Mouse (Mus musculus) heart, adult 10 weeks (tissue): ENCODE measurements around the gene Sidt2. TPM values are rescaled to one million over a fixed set of nuclear protein-coding genes. Genes with fewer than 3 reads are reported as not detected.

Experiments used
- polyA plus RNA-seq: library from polyadenylated mRNA; stranded (reverse); fragments of 350-450 nt; fragmentation: Illumina TruSeq; extraction: RNeasy Lipid Tissue Mini Kit (QIAGEN cat#74804); gene quantifications from one replicate; pipeline ENCODE4 v1.2.3, GENCODE M21; 2014; ENCODE audit warnings: low read depth, low replicate concordance

Sidt2 gene
- 65.0 TPM for polyA plus RNA-seq

DNA sequence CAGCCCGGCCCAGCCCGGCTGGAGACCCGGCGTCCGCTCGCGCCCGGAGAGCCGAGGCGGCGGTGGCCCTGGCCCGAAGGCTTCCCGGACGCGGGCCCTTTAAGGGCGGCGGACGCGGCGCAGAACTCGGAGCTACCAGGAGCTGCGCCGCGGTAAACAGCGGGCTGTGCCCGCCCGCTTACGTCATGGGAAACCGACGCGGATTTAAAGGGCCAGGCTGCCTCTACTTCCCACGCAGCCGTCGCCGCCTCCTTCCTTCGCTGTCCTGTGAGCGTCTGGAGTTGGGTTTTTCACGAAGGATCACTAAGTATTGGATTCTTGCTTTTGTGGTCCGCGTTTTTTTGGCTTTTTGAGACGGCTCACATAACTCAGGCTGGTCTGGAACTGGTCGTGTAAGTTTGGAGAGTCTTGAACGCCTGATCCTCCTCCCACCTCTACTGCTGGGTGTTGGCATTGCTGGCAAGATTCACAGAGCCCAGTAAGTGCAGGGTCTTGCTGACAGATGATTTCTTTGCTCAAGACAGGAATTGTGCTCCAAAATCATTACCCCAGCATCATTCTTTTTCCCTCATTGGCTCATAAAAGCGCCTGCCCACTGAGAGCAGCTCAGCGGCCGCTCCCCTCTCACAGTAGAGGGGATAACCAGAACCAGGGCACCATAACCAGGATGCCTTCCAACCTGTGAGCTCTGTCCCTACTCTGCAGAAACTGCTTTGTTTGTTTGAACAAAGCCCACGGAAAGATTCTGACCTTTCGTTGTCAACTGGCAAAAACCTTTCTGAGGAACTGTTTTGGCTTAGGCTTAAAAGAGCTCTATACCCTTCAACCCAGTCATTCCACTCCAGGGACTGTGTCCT lies at the start of gene Sidt2:
Sidt2 (minus strand) TSS at position 152 of the 857 bp plus-strand sequence.

DNA sequence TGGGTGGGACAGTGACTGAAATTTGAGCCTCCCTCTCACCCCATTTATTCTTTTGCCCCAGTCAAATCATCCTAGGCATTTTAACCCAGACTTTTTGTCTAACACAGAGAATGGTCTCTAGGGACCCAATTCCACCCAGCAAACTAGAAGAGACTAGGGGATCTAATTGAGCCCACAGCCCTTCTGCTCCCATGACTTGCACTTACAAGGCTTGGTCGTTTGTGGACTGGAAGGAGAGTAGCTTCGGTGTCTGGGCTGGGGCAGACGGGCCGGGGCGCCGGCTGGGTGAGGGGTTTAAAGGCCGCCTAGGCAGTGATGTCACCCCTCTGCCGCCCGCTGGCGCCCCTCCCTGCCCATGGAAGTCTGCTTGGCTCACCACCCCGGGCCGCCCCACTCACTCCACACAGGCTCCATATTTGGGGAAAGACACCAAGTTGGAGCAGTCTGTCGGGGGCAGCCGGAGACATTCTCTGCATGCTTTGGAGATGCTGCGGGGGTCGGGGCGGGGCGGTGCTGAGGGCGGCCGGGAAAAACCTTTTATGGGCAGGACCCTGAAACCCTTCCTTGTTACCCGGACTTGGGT lies 19.3 kb downstream of the Sidt2 start, which contains the start of gene Tagln:
Tagln (minus strand) TSS at position 431 of the 583 bp plus-strand sequence.

DNA sequence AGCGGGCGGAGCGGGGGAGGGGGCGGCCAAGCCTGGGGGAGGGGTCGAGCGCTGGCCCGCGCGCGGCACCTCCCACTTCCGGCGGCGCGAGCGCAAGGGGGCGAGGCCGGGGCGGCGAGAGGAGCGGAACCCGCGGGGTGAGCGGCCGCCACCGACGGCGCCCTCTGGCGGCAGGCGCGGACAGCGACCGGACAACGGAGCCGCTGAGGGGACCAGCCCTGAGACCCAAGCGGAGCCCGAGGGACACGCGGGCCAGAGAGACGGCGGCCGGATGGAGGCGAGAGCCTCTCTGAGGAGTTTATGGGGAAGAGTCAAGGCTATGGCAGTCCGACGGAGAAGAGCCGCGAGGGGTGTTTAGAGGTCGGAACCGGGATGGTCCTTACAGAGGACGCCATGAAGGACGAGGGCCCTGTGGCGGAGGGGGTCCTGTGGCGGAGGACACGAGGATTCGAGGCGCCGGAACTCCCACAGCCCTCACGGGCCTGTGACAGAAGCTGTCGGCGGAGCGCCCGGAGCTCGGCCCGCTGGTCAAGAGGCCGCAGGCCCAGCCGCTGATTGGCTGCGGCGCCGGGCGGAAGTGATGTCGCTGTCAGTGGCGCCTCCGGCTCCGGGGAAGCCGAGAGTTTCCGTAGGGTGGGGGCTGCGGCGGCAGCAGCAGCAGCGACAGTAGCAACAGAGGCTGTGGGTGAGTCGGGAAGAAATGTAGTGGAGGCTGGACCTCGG lies 48.5 kb downstream of the Sidt2 start, which contains the start of the genes Pcsk7 and Rnf214:
Pcsk7 (plus strand) TSS at position 143 of the 723 bp plus-strand sequence.
Rnf214 (minus strand) TSS at position 557 of the 723 bp plus-strand sequence.

Other genes with a start within 250 kb of the Sidt2 start
- 7.6 TPM for gene Cep164, start 126.6 kb downstream of the Sidt2 start, polyA plus RNA-seq
- gene Bace1, start 116.7 kb downstream of the Sidt2 start, polyA plus RNA-seq, result 19.7 TPM
- gene Pcsk7, start 48.8 kb downstream of the Sidt2 start, polyA plus RNA-seq, result 16.3 TPM
- gene Rnf214, start 48.3 kb downstream of the Sidt2 start, polyA plus RNA-seq, result 23.4 TPM
- gene Tagln, start 19.2 kb downstream of the Sidt2 start, polyA plus RNA-seq, result 94.0 TPM
- 31.4 TPM for gene Pafah1b2, start 57.4 kb upstream of the Sidt2 start, polyA plus RNA-seq
- 47.0 TPM for gene Sik3, start 57.6 kb upstream of the Sidt2 start, polyA plus RNA-seq